Mouse (Mus musculus): ENCODE results near the gene Osgepl1.

GRCm38 (mm10) chr1:53324277-53324676 lies 10.9 kb downstream of the Osgepl1 start:
- TF ChIP-seq CTCF (IDR thresholded peaks at IDR 0.05; ENCODE audit: borderline replicate concordance, control insufficient read depth, extremely low read depth, insufficient read depth, low read length, poor library complexity) = no peak
- TF ChIP-seq POLR2A (IDR thresholded peaks at IDR 0.05; ENCODE audit: control insufficient read depth, extremely low read depth, insufficient read depth, low read length, poor library complexity) = no peak

Measured in thymus, adult 2 months (tissue).